Comparison of ENCODE assay signal across 12 mouse cellular contexts in genomic region chr2:27812946-27813345, GRCm38 (mm10).
DNase-seq lines count a peak whose midpoint lies in the region; ATAC-seq and TF ChIP-seq lines count a peak whose summit lies in the region.
"Had no signal": no experiment of that assay in that cellular context is flagged by ENCODE, and none has a peak within 500 bp of the region (broad histone marks: within the 10 kb centered on the region; RNA-seq: fewer than 3 reads in every experiment).

No protein-coding gene starts in this region.

- H3K4me2 ChIP-seq in intestine, embryonic 14.5 days (ENCODE audit: low read length) = peak overlapping the region; percentile 22; the same call in 1 of the 2 replicates
- no peak overlapping the region for H3K4me2 ChIP-seq in intestine, postnatal 0 days (replicated peaks; ENCODE audit: low read depth)
- peak overlapping the region; percentile 81 for H3K4me2 ChIP-seq in myocyte (ENCODE audit: low read depth)
- H3K4me2 ChIP-seq: hindbrain, embryonic 13.5 days; liver, embryonic 15.5 days had no signal

- no peaks in the 10 kb centered on the region for H3K79me2 ChIP-seq in myocyte (ENCODE audit: control insufficient read depth, insufficient read depth)

- no peak for ATAC-seq in intestine, embryonic 14.5 days (replicated peaks; ENCODE audit: low FRiP score, low TSS enrichment, low read depth)
- no peak for ATAC-seq in intestine, postnatal 0 days
- ATAC-seq in inflammation-experienced regulatory T-cells, adult 6 months = no peak

- peaks cover 22% of the 10 kb centered on the region for H3K4me1 ChIP-seq in intestine, embryonic 14.5 days (replicated peaks; ENCODE audit: control insufficient read depth, insufficient read depth, low read length)
- 0 out of 2 replicates have a peak, but pooled peaks cover 2% of the 10 kb centered on the region for H3K4me1 ChIP-seq in intestine, postnatal 0 days (replicated peaks; ENCODE audit: control insufficient read depth, insufficient read depth, low read length)
- peaks cover 21% of the 10 kb centered on the region for H3K4me1 ChIP-seq in embryonic facial prominence, embryonic 10.5 days
- H3K4me1 ChIP-seq: liver, embryonic 15.5 days had no signal

- no peak overlapping the region for H3ac ChIP-seq in myocyte (ENCODE audit: control insufficient read depth, insufficient read length)

- H3K36me3 ChIP-seq in intestine, embryonic 14.5 days (ENCODE audit: control insufficient read depth, insufficient read depth, low read length) = no peaks in the 10 kb centered on the region
- no peaks in the 10 kb centered on the region for H3K36me3 ChIP-seq in intestine, postnatal 0 days (ENCODE audit: control insufficient read depth, insufficient read depth)
- H3K36me3 ChIP-seq in embryonic facial prominence, embryonic 10.5 days (replicated peaks) = no peaks in the 10 kb centered on the region
- no peaks in the 10 kb centered on the region for H3K36me3 ChIP-seq in myocyte (ENCODE audit: control insufficient read depth, insufficient read depth)
- H3K36me3 ChIP-seq: G1E; hindbrain, embryonic 13.5 days; liver, embryonic 15.5 days had no signal

- peak; percentile 60 for DNase-seq in adrenal gland, adult 2 months
- no peak for DNase-seq in adrenal gland, postnatal 4 days (ENCODE audit: low spot score in 2 of 2)
- no peak for DNase-seq in intestine, embryonic 14.5 days (ENCODE audit: low spot score)
- no peak for DNase-seq in embryonic facial prominence, embryonic 10.5 days (ENCODE audit: low spot score)
- DNase-seq in testis, postnatal 10 days (ENCODE audit: low spot score) = no peak
- DNase-seq: cerebellum, adult 11-12 months had no signal

- no peak for TF ChIP-seq CTCF in intestine, postnatal 0 days (IDR thresholded peaks at IDR 0.05; ENCODE audit: low read depth)

- 11% methylated on average over 3 of the region's 3 CpGs for WGBS in intestine, embryonic 14.5 days
- WGBS in intestine, postnatal 0 days = 21% methylated on average over 3 of the region's 3 CpGs
- 63% methylated on average over 3 of the region's 3 CpGs for WGBS in embryonic facial prominence, embryonic 10.5 days

- H3K27me3 ChIP-seq in intestine, embryonic 14.5 days (replicated peaks; ENCODE audit: control insufficient read depth, insufficient read depth, low read length) = no peaks in the 10 kb centered on the region
- H3K27me3 ChIP-seq in intestine, postnatal 0 days (replicated peaks; ENCODE audit: control insufficient read depth, insufficient read depth, low read length) = no peaks in the 10 kb centered on the region
- H3K27me3 ChIP-seq in embryonic facial prominence, embryonic 10.5 days (replicated peaks; ENCODE audit: low read depth, poor library complexity, severe bottlenecking) = no peaks in the 10 kb centered on the region
- no peaks in the 10 kb centered on the region for H3K27me3 ChIP-seq in myocyte (ENCODE audit: control insufficient read depth, insufficient read depth, insufficient read length)
- H3K27me3 ChIP-seq: hindbrain, embryonic 13.5 days; liver, embryonic 15.5 days had no signal

- no peak overlapping the region for H3K9ac ChIP-seq in intestine, embryonic 14.5 days (ENCODE audit: low read length)
- no peak overlapping the region for H3K9ac ChIP-seq in intestine, postnatal 0 days (ENCODE audit: low read depth, low read length)
- H3K9ac ChIP-seq: hindbrain, embryonic 13.5 days; liver, embryonic 15.5 days had no signal

- H3K27ac ChIP-seq in intestine, embryonic 14.5 days (ENCODE audit: low read depth) = peak overlapping the region; percentile 74
- no peak overlapping the region for H3K27ac ChIP-seq in intestine, postnatal 0 days (ENCODE audit: low read depth, low read length)
- peak overlapping the region; percentile 42 for H3K27ac ChIP-seq in embryonic facial prominence, embryonic 10.5 days (replicated peaks)
- H3K27ac ChIP-seq: hindbrain, embryonic 13.5 days; liver, embryonic 15.5 days had no signal

- H3K4me3 ChIP-seq in intestine, embryonic 14.5 days (ENCODE audit: low read depth, low read length) = no peak overlapping the region
- H3K4me3 ChIP-seq in intestine, postnatal 0 days (ENCODE audit: low read depth, low read length) = no peak overlapping the region
- H3K4me3 ChIP-seq in embryonic facial prominence, embryonic 10.5 days = no peak overlapping the region
- no peak overlapping the region for H3K4me3 ChIP-seq in myocyte
- H3K4me3 ChIP-seq: hindbrain, embryonic 13.5 days; liver, embryonic 15.5 days had no signal

- no peak for TF ChIP-seq POLR2A in myocyte (IDR thresholded peaks at IDR 0.05; ENCODE audit: insufficient read length, low read depth)

- H3K9me3 ChIP-seq in intestine, embryonic 14.5 days (ENCODE audit: control insufficient read depth, low read length) = no peaks in the 10 kb centered on the region
- H3K9me3 ChIP-seq in intestine, postnatal 0 days (ENCODE audit: control insufficient read depth) = no peaks in the 10 kb centered on the region
- no peaks in the 10 kb centered on the region for H3K9me3 ChIP-seq in embryonic facial prominence, embryonic 10.5 days
- H3K9me3 ChIP-seq: G1E; hindbrain, embryonic 13.5 days; liver, embryonic 15.5 days had no signal

TF ChIP-seq in myocyte, 11 proteins besides CTCF, POLR2A, EP300 and RAD21:
- no peak for TF ChIP-seq USF1 (IDR thresholded peaks at IDR 0.05; ENCODE audit: low read depth)
- TF ChIP-seq MYOD1 (IDR thresholded peaks at IDR 0.05; ENCODE audit: control insufficient read depth in 1 of 3, insufficient read length in 2 of 3, low read depth in 2 of 3) = no peak
- TF ChIP-seq MAX (IDR thresholded peaks at IDR 0.05; ENCODE audit: low read depth) = no peak
- TF ChIP-seq MYOG (IDR thresholded peaks at IDR 0.05; ENCODE audit: control insufficient read depth in 1 of 3, insufficient read depth in 1 of 3, insufficient read length in 2 of 3, low read depth in 2 of 3) = no peak
- TF ChIP-seq TCF3 (IDR thresholded peaks at IDR 0.05; ENCODE audit: insufficient read length, low read depth) = no peak
- no peak for TF ChIP-seq E2F4 (IDR thresholded peaks at IDR 0.05; ENCODE audit: insufficient read depth)
- no peak for TF ChIP-seq REST (IDR thresholded peaks at IDR 0.05; ENCODE audit: insufficient read depth, insufficient read length)
- no peak for TF ChIP-seq CEBPB (IDR thresholded peaks at IDR 0.05; ENCODE audit: insufficient read depth, poor library complexity, severe bottlenecking)
